In the genomic region with DNA sequence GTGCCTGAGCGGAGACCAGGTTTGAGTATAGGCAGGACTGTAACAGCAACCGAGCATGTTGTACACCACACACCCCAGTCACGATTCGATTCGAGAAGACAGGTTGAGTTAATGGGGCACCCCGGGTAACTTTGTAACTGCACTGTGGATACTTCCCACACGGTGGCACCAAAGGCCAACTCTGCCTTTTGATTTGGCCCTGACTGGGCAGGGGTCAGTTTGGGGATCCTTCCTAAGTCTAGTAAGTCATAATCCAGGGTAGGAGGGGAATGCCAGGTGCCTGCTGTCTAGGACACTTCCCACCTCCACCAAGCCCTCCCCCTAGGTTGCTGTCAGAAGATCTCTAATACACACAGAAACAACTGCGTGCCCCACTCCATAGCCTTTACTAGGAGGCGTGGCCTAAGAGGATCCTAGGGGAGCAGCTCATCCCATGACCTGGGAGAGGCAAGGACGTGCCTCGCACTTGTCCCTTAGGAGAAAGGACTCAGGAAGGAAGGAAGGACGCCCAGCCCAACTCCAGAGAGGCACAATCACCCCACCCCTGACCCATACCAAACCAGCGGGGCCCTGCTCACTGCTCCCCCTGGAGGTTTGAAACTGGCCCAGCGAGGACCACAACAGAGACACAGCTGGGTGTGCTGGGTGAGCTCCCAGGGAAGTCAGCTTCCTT, we compare ENCODE assay signal across 1 mouse cellular context.
TF ChIP-seq lines count a peak whose summit lies in the region.

No protein-coding gene starts in this region.

TF ChIP-seq in MEL, 35 proteins besides CTCF, POLR2A, EP300 and RAD21 (continued from another document):
- TF ChIP-seq E2F4 (IDR thresholded peaks at IDR 0.05; ENCODE audit: borderline replicate concordance, low read depth, low read length) (no peak), SIN3A (IDR thresholded peaks at IDR 0.05; ENCODE audit: low read length) (peak; percentile 40; the same call in 1 of the 2 replicates), MXI1 (IDR thresholded peaks at IDR 0.05; ENCODE audit: low read depth, low read length) (peak; percentile 48), ZC3H11A (IDR thresholded peaks at IDR 0.05; ENCODE audit: low read depth, low read length) (peak; percentile 74), CHD2 (IDR thresholded peaks at IDR 0.05; ENCODE audit: low read length) (no peak), MEF2A (IDR thresholded peaks at IDR 0.05; ENCODE audit: extremely low read depth, insufficient replicate concordance, low read depth, low read length, poor library complexity, severe bottlenecking) (no peak), NRF1 (IDR thresholded peaks at IDR 0.05; ENCODE audit: insufficient read depth, low read depth, low read length, poor library complexity, severe bottlenecking) (0 out of 2 replicates have a peak, but pooled peaks have one; percentile 4), USF1 (IDR thresholded peaks at IDR 0.05; ENCODE audit: low read depth, low read length) (0 out of 2 replicates have a peak, but pooled peaks have one; percentile 6), TBP (IDR thresholded peaks at IDR 0.05; ENCODE audit: low read depth, low read length) (peak; percentile 32; the same call in 1 of the 2 replicates), SMC3 (IDR thresholded peaks at IDR 0.05; ENCODE audit: low read depth, low read length) (peak; percentile 71)
